Mouse (Mus musculus): Measurements from ENCODE around the gene Emc10.

Gene Emc10

GRCm38 (mm10) chr7:44495992-44496770 lies at the start of gene Emc10, which contains the start of gene Fam71e1:
Gene Emc10, minus strand, starts transcription at chr7:44496529.
Gene Fam71e1, plus strand, starts transcription at chr7:44496581.
- DNase-seq (ENCODE audit: low spot score in 2 of 2): peak; percentile 97 to 98

- no peak for DNase-seq (ENCODE audit: low spot score in 2 of 2)
Measured at GRCm38 (mm10) chr7:44543071-44543470, 46.7 kb upstream of the Emc10 start.

- no peak for DNase-seq (ENCODE audit: low spot score in 2 of 2)
Measured at GRCm38 (mm10) chr7:44542555-44542954, 46.2 kb upstream of the Emc10 start.

GRCm38 (mm10) chr7:44538756-44539624 lies 42.7 kb upstream of the Emc10 start:
- DNase-seq (ENCODE audit: low spot score in 2 of 2): no peak

GRCm38 (mm10) chr7:44537496-44537895 lies 41.2 kb upstream of the Emc10 start:
- DNase-seq (ENCODE audit: low spot score in 2 of 2): no peak

- no peak for DNase-seq (ENCODE audit: low spot score in 2 of 2)
Measured at GRCm38 (mm10) chr7:44537009-44537408, 40.7 kb upstream of the Emc10 start.

GRCm38 (mm10) chr7:44536590-44536968 lies 40.2 kb upstream of the Emc10 start:
- no peak for DNase-seq (ENCODE audit: low spot score in 2 of 2)

- DNase-seq (ENCODE audit: low spot score in 2 of 2): no peak
Measured at GRCm38 (mm10) chr7:44535657-44536589, 39.6 kb upstream of the Emc10 start.

- no peak for DNase-seq (ENCODE audit: low spot score in 2 of 2)
Measured at GRCm38 (mm10) chr7:44534656-44535441, 38.5 kb upstream of the Emc10 start.

- DNase-seq (ENCODE audit: low spot score in 2 of 2): no peak
Measured at GRCm38 (mm10) chr7:44534242-44534641, 37.9 kb upstream of the Emc10 start.

- DNase-seq (ENCODE audit: low spot score in 2 of 2): no peak
Measured at GRCm38 (mm10) chr7:44533746-44534045, 37.4 kb upstream of the Emc10 start.

- no peak for DNase-seq (ENCODE audit: low spot score in 2 of 2)
Measured at GRCm38 (mm10) chr7:44532918-44533745, 36.8 kb upstream of the Emc10 start.

- no peak for DNase-seq (ENCODE audit: low spot score in 2 of 2)
Measured at GRCm38 (mm10) chr7:44531946-44532732, 35.8 kb upstream of the Emc10 start, which contains the start of gene Spib. Gene Spib, minus strand, starts transcription at chr7:44532071.

- no peak for DNase-seq (ENCODE audit: low spot score in 2 of 2)
Measured at GRCm38 (mm10) chr7:44531207-44531606, 34.9 kb upstream of the Emc10 start.

- DNase-seq (ENCODE audit: low spot score in 2 of 2): no peak
Measured at GRCm38 (mm10) chr7:44530507-44530906, 34.2 kb upstream of the Emc10 start.

- no peak for DNase-seq (ENCODE audit: low spot score in 2 of 2)
Measured at GRCm38 (mm10) chr7:44529518-44529917, 33.2 kb upstream of the Emc10 start.

- DNase-seq (ENCODE audit: low spot score in 2 of 2): peak; percentile 47 to 72
Measured at GRCm38 (mm10) chr7:44527483-44528398, 31.4 kb upstream of the Emc10 start.

All from heart, adult 9 months (tissue).